In genomic region chr11:36909036-36909435, GRCm38 (mm10) we compare ENCODE assay signal across 21 mouse cellular contexts.
"Had no signal": no experiment of that assay in that cellular context is flagged by ENCODE, and none has a peak within 500 bp of the region (broad histone marks: within the 10 kb centered on the region; RNA-seq: fewer than 3 reads in every experiment).

No protein-coding gene starts in this region.

- ATAC-seq: forebrain, embryonic 13.5 days; forebrain, embryonic 14.5 days; forebrain, embryonic 15.5 days; forebrain, embryonic 16.5 days; forebrain, postnatal 0 days had no signal

- DNase-seq: cerebellum, adult 8-10 months; cerebellum, adult 9-10 months; cerebellum, adult 9-11 months; cerebellum, postnatal 10 days; cerebellum, postnatal 14 days; cerebellum, postnatal 25 days; cerebellum, postnatal 36 days; embryo, embryonic 11 days; forebrain, postnatal 0 days; gastrocnemius, adult 2 months; gastrocnemius, postnatal 10 days; gastrocnemius, postnatal 14 days; gastrocnemius, postnatal 25 days; gastrocnemius, postnatal 36 days; heart, adult 11 months; heart, adult 18-20 months; heart, adult 2 months had no signal
